Mouse (Mus musculus) stomach, postnatal 0 days (tissue): ENCODE measurements around the gene Ncoa1.

ENCODE experiments used
- CTCF ChIP-seq: IDR thresholded peaks from 2 replicates; pipeline ENCODE4 v1.5.1; 2016; ENCODE audit warnings: antibody characterized with exemption, low read depth, mild to moderate bottlenecking, moderate library complexity
- EP300 ChIP-seq: optimal IDR thresholded peaks from 2 replicates; pipeline ENCODE3; 2016; ENCODE audit warnings: antibody characterized with exemption

GRCm38 (mm10) chr12:4278978-4279755 is 197.8 kb downstream of the Ncoa1 start:
- TF ChIP-seq CTCF (no peak), EP300 (no peak)
